Mouse (Mus musculus) left cerebral cortex, adult 9 months (tissue): ENCODE data around the gene Swi5.

ENCODE experiments used
- DNase-seq, 2 experiments: peaks; one replicate each; pipeline ENCODE4 v3.0.0; 2022; ENCODE audit warnings: low spot score in 2 of 2

Swi5 gene

DNA sequence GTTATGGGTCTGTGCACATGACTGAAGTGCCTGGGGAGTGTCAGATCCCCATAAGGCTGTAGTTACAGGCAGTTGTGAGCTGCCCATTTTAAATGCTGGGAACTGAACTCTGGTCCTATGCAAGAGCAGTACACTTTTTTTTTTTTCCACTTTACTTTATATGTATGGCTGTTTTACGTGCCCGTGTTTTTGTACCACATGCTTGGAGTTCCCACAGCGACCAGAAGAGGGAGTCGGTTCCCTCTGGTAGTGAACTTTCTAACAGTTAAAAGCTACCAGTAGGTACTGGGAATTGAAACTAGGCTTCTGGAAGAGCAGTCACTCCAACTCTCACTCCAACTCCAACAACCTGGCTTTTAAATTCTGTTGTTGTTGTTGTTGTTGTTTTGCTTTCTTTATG, 27.2 kb downstream of the Swi5 start:
- DNase-seq, result peak in 1 of 2 experiments; percentile 48

DNA sequence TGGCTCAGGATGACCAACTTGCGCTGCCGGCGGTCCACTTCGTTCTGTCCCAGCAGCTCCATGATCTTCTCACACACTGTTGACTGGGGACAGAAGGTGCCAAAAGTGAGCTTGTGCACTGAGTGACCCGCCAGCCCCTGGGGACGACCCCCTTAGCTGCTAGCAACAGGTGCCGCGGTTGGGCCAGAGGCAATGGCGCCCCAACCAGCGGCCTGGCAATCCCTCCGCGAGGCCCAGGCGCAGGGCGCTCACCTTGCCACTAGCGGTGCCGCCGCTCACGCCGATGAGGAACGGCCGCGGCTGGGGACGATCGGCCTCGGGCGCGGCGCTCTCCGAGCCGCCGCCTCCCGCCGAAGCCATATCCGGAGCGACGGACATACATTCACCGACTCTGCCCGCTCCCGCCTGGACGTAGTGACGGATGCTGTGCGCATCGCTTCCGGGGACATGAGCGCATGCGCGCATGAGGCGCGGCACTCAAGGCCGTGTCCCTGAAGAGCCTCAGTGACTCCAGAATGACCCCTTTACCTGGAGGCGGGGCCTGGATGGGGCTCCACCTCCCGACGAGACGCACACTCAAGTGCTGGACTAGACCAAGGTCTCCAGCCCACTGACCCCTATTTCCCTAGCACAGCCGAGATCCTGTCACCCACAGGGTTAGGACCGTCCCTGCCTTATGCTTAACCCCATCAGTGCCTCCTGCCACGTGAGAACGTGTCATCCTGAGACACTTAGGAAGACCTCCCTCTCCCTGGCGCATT, 28.0 kb downstream of the Swi5 start, which contains the start of gene Uck1:
Uck1 (minus strand) TSS at position 503 of the 761 bp plus-strand sequence.
- peak; percentile 75 to 89 for DNase-seq

DNA sequence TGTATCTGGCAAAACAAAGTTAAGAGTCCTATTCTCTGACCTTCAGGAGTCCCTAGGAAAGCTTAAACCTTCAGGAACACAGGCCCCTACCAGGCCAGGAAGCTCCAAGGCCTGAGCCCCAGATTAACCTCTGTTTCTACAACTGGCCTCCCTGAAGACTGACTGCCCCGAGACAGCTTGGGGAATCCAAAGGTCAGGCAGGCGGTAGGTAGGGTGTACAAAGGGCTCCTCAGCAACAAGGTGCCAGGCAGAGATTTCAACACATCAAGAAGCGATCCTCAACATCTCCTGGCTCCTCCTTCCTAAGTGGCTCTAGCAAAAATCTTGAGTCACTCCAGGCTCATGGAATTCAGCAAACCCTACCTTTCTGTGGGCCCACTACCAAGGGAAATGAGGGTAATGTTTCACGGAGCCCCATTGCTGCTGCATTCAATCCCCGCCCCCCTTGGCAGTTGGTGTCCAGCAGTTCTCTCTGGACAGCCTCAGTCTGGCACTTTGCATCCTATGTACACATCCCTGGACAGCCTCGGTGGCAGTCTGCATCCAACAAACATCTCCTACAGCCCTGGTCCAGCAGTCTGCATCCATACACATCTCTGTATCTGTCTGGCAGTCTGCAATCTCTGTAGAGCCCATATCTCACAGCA, 28.9 kb downstream of the Swi5 start:
- DNase-seq, result no peak

DNA sequence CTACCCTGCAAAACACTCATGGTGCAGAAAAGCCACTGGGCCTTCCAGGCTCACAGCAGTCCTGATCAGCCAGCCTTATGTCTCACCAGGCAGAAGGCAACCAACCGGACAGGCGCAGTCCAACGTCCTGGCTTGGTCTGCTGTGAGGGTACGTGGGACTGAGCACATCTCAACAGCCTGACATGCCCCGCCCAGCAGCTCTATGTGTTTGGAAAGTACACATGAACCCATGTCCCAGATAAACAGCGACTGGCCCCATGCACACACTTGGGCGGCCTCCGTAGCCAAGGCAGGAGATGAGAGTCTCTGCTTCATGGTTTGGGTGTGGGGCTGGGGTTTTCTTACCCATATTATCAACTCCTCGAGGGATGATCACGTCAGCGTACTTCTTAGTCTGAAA, 31.6 kb downstream of the Swi5 start:
- DNase-seq, result no peak

DNA sequence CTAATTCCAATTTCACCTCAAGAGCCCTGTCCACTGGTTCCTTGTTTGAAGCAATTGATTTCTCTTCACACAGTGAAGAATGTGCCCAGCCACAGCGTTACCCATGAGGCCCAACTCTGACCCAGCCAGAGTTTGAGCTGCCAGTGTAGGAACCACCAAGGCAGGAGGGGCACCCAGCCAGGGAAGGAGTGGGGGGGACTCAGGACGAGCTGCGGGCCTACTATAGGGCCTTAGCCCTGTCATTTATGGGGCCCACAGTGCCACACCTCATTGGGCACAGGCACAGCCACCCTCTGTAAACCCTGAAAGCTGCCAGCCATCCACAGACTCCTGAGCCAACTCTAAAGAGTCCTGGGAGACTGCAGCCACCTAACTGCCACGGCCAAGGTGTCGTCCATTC, 33.3 kb downstream of the Swi5 start:
- DNase-seq, result no peak

DNA sequence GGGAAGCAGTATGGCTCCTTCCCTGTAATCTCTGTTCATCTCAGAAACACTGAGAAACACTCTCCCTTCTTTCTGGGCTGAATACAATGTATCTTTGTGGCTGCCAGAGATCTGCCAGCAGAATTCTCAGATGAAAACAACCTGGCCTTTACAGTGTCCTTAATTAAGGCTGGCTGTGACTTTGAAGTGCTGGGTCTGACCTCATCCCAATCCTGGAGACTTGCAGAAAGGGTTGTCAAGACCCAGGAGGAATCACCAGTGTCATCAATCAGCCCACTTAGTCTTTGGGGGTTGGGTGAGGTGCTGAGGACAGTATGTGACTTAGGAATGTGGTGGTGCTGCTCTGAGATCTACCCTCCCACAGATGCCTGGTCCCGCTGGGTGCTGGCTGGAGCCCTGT, 34.5 kb downstream of the Swi5 start:
- DNase-seq, result no peak

DNA sequence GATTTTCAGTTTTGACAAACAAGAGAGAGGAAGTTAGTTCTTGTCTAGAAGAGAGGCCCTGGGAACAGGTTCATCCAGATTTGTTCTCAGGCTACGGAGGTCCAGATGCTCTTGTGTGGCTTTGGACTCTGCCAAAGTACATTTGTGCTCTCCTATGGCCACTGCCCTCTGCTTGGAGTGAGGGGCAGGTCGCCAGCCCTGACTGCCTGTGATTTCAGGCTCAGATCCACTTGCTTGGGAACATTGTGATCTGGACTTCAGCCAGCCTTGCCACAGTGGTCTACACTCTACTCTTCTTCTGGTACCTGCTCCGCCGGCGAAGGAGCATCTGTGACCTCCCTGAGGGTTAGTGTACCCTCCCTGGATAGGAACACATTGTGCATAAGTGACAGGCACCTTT, 35.2 kb downstream of the Swi5 start:
- DNase-seq, result no peak

DNA sequence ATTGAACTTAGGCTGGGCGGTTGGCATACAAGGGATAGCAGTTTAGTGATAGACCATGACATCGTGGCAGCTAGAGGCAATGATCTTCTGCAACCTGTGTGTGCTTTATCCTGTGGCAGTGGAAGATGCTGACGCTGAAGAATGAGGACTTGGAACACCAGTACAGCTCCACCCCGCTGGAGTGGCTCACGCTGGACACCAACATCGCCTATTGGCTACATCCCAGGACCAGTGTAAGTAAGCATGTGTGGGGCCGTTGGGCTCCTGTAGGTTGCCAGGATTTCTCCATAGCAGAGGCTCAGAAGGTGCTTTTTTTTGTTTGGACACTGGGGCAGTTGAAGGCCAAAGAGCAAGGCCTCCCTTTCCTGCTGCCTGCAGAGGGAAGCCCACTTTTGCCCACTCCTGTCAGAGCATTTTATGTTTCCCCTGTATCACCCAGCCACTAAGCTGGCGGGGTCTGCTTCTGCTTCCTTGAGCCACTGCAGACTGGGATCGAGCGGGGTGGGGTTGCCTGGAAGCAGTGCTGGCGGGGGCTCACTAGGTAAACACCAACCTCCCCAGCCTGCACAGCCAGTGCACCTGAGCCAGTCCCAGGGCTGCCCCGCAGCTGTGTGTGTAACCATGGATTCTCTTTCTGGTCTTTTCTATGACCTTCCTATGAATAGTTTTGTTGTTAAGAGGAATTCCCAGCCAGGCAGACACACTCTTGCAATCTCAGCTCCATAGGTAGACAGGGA, 35.9 kb downstream of the Swi5 start:
- no peak for DNase-seq

DNA sequence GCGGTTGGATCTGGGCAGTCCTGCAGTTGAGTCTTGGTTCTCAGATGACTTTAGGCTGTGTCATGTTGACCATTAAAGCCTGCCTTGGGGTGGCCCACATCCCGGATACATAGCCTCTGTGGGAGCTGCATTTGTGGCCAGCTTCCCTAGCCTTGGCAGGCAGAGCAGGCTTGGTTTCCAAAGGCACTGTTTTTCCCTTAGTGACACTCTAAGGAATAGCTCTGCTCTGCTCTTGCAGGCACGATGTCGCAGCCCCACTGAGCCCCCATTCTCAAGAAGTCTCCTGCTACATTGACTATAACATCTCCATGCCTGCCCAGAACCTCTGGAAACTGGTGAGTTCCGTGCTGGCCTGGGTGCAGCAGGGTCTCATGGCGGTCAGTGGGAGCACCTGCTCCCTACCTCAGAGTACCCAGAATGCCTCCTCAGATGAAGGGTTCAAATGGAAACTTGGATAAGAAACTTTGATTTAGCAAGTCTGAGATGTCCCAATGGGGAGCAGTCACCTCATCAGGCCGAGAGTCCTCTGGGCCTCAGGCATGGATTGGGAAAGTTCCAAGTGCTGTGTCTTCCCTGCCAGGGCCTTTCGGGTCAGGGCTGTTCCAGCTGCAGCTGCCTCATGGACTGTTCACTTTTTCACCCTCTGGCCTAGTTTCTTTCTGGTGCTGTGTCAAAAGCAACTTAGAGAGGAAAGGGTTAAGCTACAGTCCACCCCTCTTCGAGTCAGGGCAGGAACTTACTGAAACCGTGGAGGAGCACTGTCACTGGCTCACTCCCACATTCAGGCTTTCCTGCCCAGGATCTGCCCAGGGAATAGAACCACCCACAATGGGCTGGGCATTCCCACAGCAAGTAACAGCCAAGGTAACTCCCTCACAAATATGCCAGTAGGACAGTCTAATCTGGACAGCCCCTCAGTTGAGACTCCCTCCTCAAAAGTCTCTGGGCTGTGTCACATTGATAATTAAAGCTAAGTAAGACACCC, 39.2 kb downstream of the Swi5 start:
- no peak for DNase-seq

DNA sequence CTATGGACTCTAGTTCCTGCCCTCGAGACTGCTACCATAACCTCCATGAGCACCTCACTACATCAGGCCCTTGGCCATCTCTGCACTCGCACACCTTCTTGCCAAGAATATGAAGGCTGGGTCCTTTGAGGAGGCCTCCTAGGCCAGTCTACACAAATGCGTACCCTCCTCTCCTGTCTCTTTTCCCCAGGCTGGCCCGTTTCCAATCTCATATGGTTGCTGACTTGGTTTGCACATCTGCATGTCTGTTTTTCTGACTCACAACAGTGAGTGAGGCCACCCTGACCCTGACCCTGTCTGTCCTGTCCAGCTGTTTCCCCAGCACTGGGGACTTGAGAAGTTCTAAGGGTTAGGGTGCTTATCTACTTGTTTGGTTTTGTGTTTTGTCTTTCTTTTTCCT, 41.1 kb downstream of the Swi5 start:
- DNase-seq, result no peak

DNA sequence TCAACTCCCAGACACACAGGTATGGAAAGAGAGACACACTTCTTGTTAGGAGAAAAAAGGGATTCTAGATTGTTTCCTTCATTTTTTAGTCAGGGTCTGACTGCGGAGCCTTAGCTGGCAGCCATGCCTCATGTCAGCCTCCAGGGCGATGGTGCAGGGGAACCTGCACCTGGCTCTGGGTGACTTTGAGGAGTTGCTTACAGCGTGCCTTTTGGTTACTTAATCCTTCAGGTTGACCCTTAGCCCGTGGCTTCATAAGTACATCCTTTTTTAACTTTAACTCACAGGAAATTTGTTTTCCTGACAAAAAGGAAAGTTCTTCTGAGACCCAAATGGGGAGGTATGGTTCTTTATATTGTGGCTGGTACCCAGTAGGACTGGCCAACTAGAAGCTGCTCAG, 44.9 kb downstream of the Swi5 start:
- DNase-seq, result no peak

DNA sequence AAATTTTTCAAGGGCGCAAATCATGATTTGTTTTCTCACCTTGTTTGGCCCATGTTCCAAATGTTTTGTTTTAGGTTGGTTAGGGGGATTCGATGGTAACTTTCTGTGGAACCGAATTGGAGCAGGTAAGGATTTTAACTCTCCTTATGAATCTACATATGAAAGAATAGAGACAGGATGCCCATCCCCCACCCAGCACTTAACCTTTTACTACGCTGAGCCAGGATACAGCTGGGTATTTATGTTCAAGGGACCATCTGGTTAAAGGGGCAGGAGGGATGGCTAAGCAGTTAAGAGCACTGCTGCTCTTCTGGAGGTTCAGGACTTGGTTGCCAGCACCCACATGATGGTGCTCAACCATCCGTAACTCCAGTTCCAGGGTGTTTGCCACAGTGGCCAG, 47.3 kb downstream of the Swi5 start:
- no peak for DNase-seq

DNA sequence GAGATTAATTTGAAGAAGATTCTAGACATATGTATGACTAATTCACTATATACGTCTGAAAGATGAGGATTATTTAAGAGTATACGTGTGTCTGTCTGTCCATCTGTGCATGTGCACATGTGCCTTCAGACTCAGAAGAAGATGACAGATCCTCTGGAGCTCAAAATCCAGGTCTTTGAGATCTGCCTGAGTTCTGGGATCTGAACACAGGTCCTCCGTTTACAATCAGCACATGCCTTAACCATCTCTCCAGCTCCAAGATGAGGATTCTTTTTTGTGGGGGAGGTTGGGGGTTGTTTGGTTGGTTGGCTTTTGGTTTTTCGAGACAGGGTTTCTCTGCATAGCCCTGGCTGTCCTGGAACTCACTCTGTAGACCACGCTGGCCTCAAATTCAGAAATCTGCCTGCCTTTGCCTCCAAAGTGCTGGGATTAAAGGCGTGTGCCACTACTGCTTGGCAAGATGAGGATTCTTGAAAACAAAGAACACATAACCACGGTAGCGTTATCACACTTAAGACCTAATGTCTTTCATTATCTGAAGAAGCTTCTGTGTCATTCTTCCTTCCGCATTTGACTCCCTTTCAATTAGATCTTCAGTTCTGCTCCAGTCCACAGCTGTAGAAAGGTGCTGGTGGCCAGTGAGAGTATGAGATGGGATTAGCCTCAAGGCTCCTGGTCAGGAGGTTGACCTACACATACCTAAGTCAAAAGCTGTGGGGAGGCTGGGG, 49.0 kb downstream of the Swi5 start:
- DNase-seq, result no peak

DNA sequence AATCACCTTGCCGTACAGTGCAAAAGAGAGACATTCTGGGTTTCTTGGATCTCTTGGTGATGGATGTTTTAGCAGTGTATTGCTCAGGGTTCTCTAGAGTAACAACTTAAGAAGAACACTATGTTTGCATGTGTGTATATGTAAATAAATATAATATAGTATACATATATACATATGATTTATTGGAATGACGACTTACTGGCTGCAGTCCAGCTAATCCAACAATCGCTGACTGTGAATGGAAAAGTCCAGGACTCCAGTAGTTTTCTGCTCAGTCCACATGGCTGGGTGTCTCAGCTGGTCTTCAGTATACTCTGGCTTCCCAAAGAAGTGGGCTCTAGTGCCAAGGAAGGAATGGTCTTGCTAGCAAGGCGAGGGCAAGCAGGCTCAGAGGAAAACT, 50.3 kb downstream of the Swi5 start:
- no peak for DNase-seq

DNA sequence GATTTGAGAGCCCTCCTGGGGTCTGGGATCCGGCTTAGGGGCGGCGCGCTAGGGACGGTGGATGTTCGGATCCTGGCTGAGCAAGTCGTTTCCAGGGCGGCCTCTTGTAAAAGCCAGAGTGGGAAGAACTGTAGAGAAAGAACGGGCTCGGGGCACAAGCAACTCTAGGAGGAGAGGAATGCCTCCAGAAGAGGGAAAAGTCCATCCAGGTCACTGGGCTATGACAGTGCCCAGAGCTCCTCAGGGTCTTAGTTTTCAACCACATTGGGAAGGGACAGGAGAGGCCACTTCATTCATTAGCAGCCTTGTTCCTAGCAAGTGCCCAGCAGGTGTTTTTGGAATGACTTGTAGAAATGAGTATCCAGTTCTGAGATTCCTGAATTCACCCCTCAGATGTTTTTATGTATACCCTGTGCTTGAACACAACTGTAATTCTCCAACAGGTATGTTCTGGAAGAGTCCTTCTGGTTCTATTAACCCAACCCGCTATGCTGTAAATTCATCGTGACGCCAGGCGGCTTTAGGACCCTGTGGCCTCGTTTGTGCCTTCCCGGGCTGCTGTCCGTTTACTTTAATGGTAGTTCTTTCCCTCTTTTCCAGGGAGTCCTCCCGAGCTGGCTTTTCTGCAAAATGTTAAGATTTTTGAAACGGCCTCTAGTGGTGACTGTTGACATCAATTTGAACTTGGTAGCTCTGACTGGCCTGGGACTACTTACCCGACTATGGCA, 51.0 kb downstream of the Swi5 start:
- DNase-seq, result peak in 1 of 2 experiments; percentile 49

DNA sequence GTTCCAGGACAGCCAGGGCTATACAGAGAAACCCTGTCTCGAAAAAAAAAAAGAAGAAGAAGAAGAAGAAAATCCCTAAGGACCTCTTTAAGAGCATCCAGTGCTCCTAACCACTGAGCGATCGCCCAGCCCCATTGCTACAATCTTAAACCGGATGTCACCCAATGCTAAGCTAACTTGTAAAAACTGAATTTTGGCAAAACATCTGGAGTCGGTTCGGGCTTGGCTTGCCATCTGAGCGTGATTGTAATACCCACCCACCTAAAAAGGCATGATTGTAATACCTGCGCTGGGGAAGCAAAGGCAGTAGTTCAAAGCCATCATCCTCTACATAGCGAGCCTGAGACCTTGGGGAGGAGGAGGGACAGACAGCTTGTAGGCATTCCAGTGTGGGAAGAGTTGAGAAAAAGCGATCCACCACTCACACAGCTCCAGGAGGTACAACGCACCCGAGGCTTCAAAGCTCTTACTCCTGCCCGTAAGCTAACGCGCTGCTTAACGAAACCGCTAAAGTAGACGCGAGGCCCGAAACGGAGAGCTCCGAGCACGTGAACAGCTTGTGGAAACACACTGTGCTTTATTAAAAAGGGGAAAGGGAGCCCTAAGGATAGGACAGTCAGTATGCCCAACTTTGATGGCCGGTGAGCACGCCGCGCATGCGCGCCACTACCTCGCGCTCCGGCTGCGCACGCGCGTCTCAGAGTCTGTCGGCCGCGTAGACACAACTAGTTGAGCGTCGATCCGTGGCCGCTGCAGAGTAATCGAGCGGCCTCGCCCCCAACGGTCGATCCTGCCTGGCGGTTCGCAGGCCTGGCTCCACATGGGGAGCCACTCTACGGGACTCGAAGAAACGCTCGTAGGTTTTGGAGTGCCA, 51.8 kb downstream of the Swi5 start, which contains the start of gene Pomt1:
Pomt1 (plus strand) TSS at position 705 of the 874 bp plus-strand sequence.
- peak; percentile 79 to 92 for DNase-seq

DNA sequence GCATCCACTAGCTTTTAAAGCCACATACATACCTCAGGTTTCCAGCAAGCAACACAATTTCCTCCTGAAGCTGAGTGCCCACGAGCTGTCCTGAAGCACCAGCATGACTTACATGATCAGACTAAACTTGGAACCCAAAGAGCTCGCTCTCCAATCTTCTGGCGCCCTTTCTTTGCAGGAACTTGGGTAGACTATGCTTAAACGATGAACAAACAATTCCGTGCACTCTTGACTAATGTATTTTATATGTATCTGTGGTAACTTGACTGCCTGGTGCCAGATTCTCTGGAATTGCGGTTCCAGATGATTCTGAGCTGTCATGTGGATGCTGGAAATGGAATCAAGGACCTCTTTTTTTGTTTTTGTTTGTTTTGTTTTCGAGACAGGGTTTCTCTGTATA, 52.4 kb downstream of the Swi5 start:
- DNase-seq, result no peak
